Mouse (Mus musculus) embryonic facial prominence, embryonic 14.5 days (tissue): ENCODE data around the gene Kpna4. TPM values are rescaled to one million over a fixed set of nuclear protein-coding genes. Genes with fewer than 3 reads are reported as not detected.

Experiments used
- ATAC-seq: fragments of 200-750 bp; cut with Nextera tagmentation; 2 replicates; pipeline ENCODE4 v1.8.0; 2017; ENCODE audit warnings: low read depth, moderate number of reproducible peaks, moderate TSS enrichment
- DNase-seq: peaks from one replicate; pipeline ENCODE4 v3.0.0-alpha.2; 2015; ENCODE audit warnings: low spot score
- H3K27ac ChIP-seq: fragments of 300-500 bp; sonication (generic); replicated peaks from 2 replicates; pipeline ENCODE4 v1.5.1; 2014; ENCODE audit warnings: low read depth, mild to moderate bottlenecking, low read length, moderate library complexity
- H3K27me3 ChIP-seq: fragments of 300-500 bp; sonication (generic); replicated peaks from 2 replicates; pipeline ENCODE4 v1.6.1; 2014; ENCODE audit warnings: low read length; ENCODE audit not compliant: control insufficient read depth, insufficient read depth
- H3K36me3 ChIP-seq: fragments of 300-500 bp; sonication (generic); 2 replicates; pipeline ENCODE4 v1.6.1; 2014; ENCODE audit warnings: low read length, mixed read lengths; ENCODE audit not compliant: control insufficient read depth, insufficient read depth
- H3K4me1 ChIP-seq: fragments of 300-500 bp; sonication (generic); 2 replicates; pipeline ENCODE4 v1.6.1; 2014; ENCODE audit warnings: antibody characterized with exemption, low read length; ENCODE audit not compliant: control insufficient read depth, insufficient read depth
- H3K4me2 ChIP-seq: fragments of 300-500 bp; sonication (generic); 2 replicates; pipeline ENCODE4 v1.6.1; 2014; ENCODE audit warnings: low read depth, mild to moderate bottlenecking, low read length, moderate library complexity, mixed read lengths
- H3K4me3 ChIP-seq: fragments of 300-500 bp; sonication (generic); 2 replicates; pipeline ENCODE4 v1.5.1; 2014; ENCODE audit warnings: low read depth, mild to moderate bottlenecking, low read length
- H3K9ac ChIP-seq: fragments of 300-500 bp; sonication (generic); 2 replicates; pipeline ENCODE4 v1.6.1; 2014; ENCODE audit warnings: low read depth, mild to moderate bottlenecking, low read length, moderate library complexity, mixed read lengths
- H3K9me3 ChIP-seq: fragments of 300-500 bp; sonication (generic); 2 replicates; pipeline ENCODE4 v1.6.1; 2016; ENCODE audit warnings: low read length; ENCODE audit not compliant: control insufficient read depth
- WGBS: fragments of 180-500 bp; shearing (Covaris S2); extraction: QIAGEN DNeasy Blood & Tissue Kit; methylation state at CpG from one replicate; pipeline ENCODE4 v1.1.7; 2014; 5-methylcytosine and 5-hydroxymethylcytosine counted together
- polyA plus RNA-seq: library from polyadenylated mRNA; unstranded; fragments of >200 nt; fragmentation: Nextera tagmentation; extraction: Ambion mirVana; gene quantifications from 2 replicates; pipeline ENCODE4 v1.2.1, GENCODE M21; 2014

Gene Kpna4
- polyA plus RNA-seq, 1 experiment from 2014 or later, result 34.8 TPM

GRCm38 (mm10) chr3:69060672-69061071 lies 66.2 kb downstream of the Kpna4 start:
- 91% methylated on average over 4 of the region's 4 CpGs for WGBS
- ATAC-seq, result no peak

GRCm38 (mm10) chr3:69055871-69056270 lies 71.0 kb downstream of the Kpna4 start:
- WGBS, result 89% methylated on average over 3 of the region's 3 CpGs

More at GRCm38 (mm10) chr3:69060672-69061071, 66.2 kb downstream of the Kpna4 start:
- Histone ChIP-seq H3K27me3 (no peaks in the 10 kb centered on the region), H3K4me1 (no peaks in the 10 kb centered on the region), H3K4me2 (no peak overlapping the region), H3K9ac (no peak overlapping the region), H3K4me3 (no peak overlapping the region), H3K27ac (no peak overlapping the region), H3K9me3 (no peaks in the 10 kb centered on the region), H3K36me3 (no peaks in the 10 kb centered on the region)
- no peak for DNase-seq

GRCm38 (mm10) chr3:69054760-69055432 lies 72.0 kb downstream of the Kpna4 start:
- H3K36me3 ChIP-seq, result no peaks in the 10 kb centered on the region
- no peaks in the 10 kb centered on the region for H3K4me1 ChIP-seq
- H3K9ac ChIP-seq, result no peak overlapping the region
- no peak for ATAC-seq
- 79% methylated on average over 7 of the region's 7 CpGs for WGBS
- H3K27ac ChIP-seq, result no peak overlapping the region
- H3K4me2 ChIP-seq, result no peak overlapping the region
- H3K4me3 ChIP-seq, result no peak overlapping the region
- no peaks in the 10 kb centered on the region for H3K9me3 ChIP-seq
- no peaks in the 10 kb centered on the region for H3K27me3 ChIP-seq
- DNase-seq, result peak; percentile 33

More at GRCm38 (mm10) chr3:69055871-69056270, 71.0 kb downstream of the Kpna4 start:
- no peak overlapping the region for H3K27ac ChIP-seq
- H3K9me3 ChIP-seq, result no peaks in the 10 kb centered on the region
- no peak for ATAC-seq
- no peak for DNase-seq
- no peaks in the 10 kb centered on the region for H3K36me3 ChIP-seq
- H3K4me1 ChIP-seq, result no peaks in the 10 kb centered on the region
- no peak overlapping the region for H3K4me2 ChIP-seq
- no peak overlapping the region for H3K9ac ChIP-seq
- H3K27me3 ChIP-seq, result no peaks in the 10 kb centered on the region
- no peak overlapping the region for H3K4me3 ChIP-seq

- 90% methylated on average over 11 of the region's 11 CpGs for WGBS
- H3K9ac ChIP-seq, result no peak overlapping the region
- H3K4me1 ChIP-seq, result no peaks in the 10 kb centered on the region
- ATAC-seq, result no peak
- no peak overlapping the region for H3K27ac ChIP-seq
- DNase-seq, result no peak
- H3K9me3 ChIP-seq, result no peaks in the 10 kb centered on the region
- no peaks in the 10 kb centered on the region for H3K27me3 ChIP-seq
- no peak overlapping the region for H3K4me3 ChIP-seq
- no peaks in the 10 kb centered on the region for H3K36me3 ChIP-seq
- no peak overlapping the region for H3K4me2 ChIP-seq
These were observed 75.0 kb downstream of the Kpna4 start for GRCm38 (mm10) chr3:69051894-69052293.

- Histone ChIP-seq H3K4me1 (peaks cover 8% of the 10 kb centered on the region; the same call in 1 of the 2 replicates), H3K4me2 (no peak overlapping the region), H3K4me3 (no peak overlapping the region), H3K9me3 (no peaks in the 10 kb centered on the region), H3K36me3 (no peaks in the 10 kb centered on the region), H3K27ac (no peak overlapping the region), H3K27me3 (no peaks in the 10 kb centered on the region), H3K9ac (no peak overlapping the region)
- WGBS, result 70% methylated on average over 6 of the region's 6 CpGs
- ATAC-seq, result no peak
- no peak for DNase-seq
These were observed 77.9 kb downstream of the Kpna4 start for GRCm38 (mm10) chr3:69049011-69049410.

- WGBS, result 77% methylated on average over 4 of the region's 4 CpGs
- Histone ChIP-seq H3K4me1 (peaks cover 8% of the 10 kb centered on the region; the same call in 1 of the 2 replicates), H3K4me3 (no peak overlapping the region), H3K9me3 (no peaks in the 10 kb centered on the region), H3K27ac (no peak overlapping the region), H3K36me3 (no peaks in the 10 kb centered on the region), H3K9ac (no peak overlapping the region; the same call in 1 of the 2 replicates), H3K27me3 (no peaks in the 10 kb centered on the region), H3K4me2 (no peak overlapping the region)
- ATAC-seq, result no peak
- DNase-seq, result no peak
These were observed 79.2 kb downstream of the Kpna4 start for GRCm38 (mm10) chr3:69047684-69048083.

GRCm38 (mm10) chr3:69046509-69046908 lies 80.4 kb downstream of the Kpna4 start:
- no peak overlapping the region for H3K4me2 ChIP-seq
- H3K9me3 ChIP-seq, result no peaks in the 10 kb centered on the region
- H3K4me3 ChIP-seq, result no peak overlapping the region
- DNase-seq, result no peak
- WGBS, result 68% methylated on average over 4 of the region's 4 CpGs
- peaks cover 11% of the 10 kb centered on the region; the same call in 1 of the 2 replicates for H3K4me1 ChIP-seq
- no peak for ATAC-seq
- H3K27ac ChIP-seq, result no peak overlapping the region
- H3K36me3 ChIP-seq, result 0 out of 2 replicates have a peak, but pooled peaks cover 4% of the 10 kb centered on the region
- H3K27me3 ChIP-seq, result no peaks in the 10 kb centered on the region
- no peak overlapping the region for H3K9ac ChIP-seq

- Histone ChIP-seq H3K9ac (peak overlapping the region; percentile 52), H3K4me1 (peaks cover 11% of the 10 kb centered on the region; the same call in 1 of the 2 replicates), H3K4me2 (peak overlapping the region; percentile 75), H3K4me3 (peak overlapping the region; percentile 87), H3K27ac (peak overlapping the region; percentile 79; the same call in 1 of the 2 replicates), H3K9me3 (no peaks in the 10 kb centered on the region), H3K27me3 (no peaks in the 10 kb centered on the region), H3K36me3 (peaks cover 7% of the 10 kb centered on the region; the same call in 1 of the 2 replicates)
- peak; percentile 29 for DNase-seq
- WGBS, result 21% methylated on average over 13 of the region's 13 CpGs
- no peak for ATAC-seq
These were observed 81.2 kb downstream of the Kpna4 start for GRCm38 (mm10) chr3:69045750-69046149.

- ATAC-seq (no peak), DNase-seq (peak; percentile 28)
- H3K4me1 ChIP-seq, result peaks cover 11% of the 10 kb centered on the region; the same call in 1 of the 2 replicates
- no peaks in the 10 kb centered on the region for H3K9me3 ChIP-seq
- peak overlapping the region; percentile 75 for H3K4me2 ChIP-seq
- H3K36me3 ChIP-seq, result peaks cover 10% of the 10 kb centered on the region; the same call in 1 of the 2 replicates
- peak overlapping the region; percentile 87 for H3K4me3 ChIP-seq
- WGBS, result 3% methylated on average over 9 of the region's 9 CpGs
- H3K9ac ChIP-seq, result peak overlapping the region; percentile 91
- peak overlapping the region; percentile 79 for H3K27ac ChIP-seq
- no peaks in the 10 kb centered on the region for H3K27me3 ChIP-seq
These were observed 81.6 kb downstream of the Kpna4 start for GRCm38 (mm10) chr3:69045400-69045703.
